Mouse (Mus musculus) large intestine, adult 2 months (tissue): ENCODE measurements around the gene Dnah12. TPM values are rescaled to one million over a fixed set of nuclear protein-coding genes. Genes with fewer than 3 reads are reported as not detected.

Source experiments
- polyA plus RNA-seq: library from polyadenylated mRNA; depleted of rRNA; stranded (reverse); fragments of >200 nt; gene quantifications from 2 replicates; pipeline ENCODE4 v1.2.3, GENCODE M21; 2012; rRNA removed

The Dnah12 gene
- polyA plus RNA-seq, 1 experiment: not detected

Other genes with a start within 250 kb of the Dnah12 start
- 13.3 and 20.7 TPM in 2 replicates for gene Slmap, start 158.3 kb upstream of the Dnah12 start, polyA plus RNA-seq
- gene Dennd6a, start 119.4 kb upstream of the Dnah12 start, polyA plus RNA-seq: 6.3 and 11.8 TPM in 2 replicates
- 127 and 159 TPM in 2 replicates for gene Arf4, start 55.2 kb upstream of the Dnah12 start, polyA plus RNA-seq
- gene Pde12, start 23.4 kb upstream of the Dnah12 start, polyA plus RNA-seq: 3.6 and 6.4 TPM in 2 replicates
- not detected in 2 replicates for gene Asb14, start 201.3 kb downstream of the Dnah12 start, polyA plus RNA-seq